Mouse (Mus musculus) 3T3-L1 (cell line): ENCODE results near the gene Sap25.

Experiments
- DNase-seq: peaks from one replicate; pipeline ENCODE4 v3.0.0-alpha.2; 2015; ENCODE audit warnings: low read depth, low spot score

Sap25 gene

GRCm38 (mm10) chr5:137663057-137663456, 21.9 kb downstream of the Sap25 start:
- no peak for DNase-seq

DNA sequence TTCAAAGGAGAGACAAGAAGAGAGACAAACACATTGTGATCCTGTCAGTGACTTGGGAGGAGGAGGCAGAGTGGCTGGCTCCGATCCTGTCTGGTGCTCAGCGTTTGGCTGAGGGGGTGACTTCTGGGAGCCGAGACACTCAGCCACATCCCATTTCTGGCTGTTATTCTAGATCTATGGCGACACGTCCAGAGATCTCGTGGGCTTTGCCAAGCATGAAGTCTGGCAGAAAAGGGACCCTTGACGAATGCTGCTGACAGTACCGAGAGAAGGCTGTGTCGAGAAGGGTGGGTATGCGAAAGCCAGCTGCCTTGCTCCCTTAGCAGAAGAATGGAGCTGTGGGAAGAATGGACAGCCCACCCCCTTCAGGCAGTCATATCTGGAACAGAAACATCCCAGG, 27.8 kb downstream of the Sap25 start:
- no peak for DNase-seq

DNA sequence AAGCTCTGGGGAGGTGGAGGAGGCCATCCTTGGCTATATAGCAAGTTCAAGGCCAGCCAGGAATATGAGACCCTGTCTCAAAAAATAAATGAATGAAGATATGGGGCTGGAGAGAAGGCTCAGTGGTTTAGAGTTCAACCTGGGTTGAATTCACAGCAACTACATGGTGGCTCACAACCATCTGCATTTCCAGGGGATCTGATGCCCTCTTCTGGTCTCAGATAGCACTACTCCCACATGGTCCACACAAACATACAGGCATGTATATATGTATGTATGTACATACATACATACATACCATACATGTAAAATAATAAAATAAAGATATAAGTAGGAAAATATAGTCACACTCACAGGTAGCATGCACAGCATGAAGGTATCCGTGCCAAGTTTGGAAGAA, 29.1 kb downstream of the Sap25 start:
- peak; percentile 65 for DNase-seq

DNA sequence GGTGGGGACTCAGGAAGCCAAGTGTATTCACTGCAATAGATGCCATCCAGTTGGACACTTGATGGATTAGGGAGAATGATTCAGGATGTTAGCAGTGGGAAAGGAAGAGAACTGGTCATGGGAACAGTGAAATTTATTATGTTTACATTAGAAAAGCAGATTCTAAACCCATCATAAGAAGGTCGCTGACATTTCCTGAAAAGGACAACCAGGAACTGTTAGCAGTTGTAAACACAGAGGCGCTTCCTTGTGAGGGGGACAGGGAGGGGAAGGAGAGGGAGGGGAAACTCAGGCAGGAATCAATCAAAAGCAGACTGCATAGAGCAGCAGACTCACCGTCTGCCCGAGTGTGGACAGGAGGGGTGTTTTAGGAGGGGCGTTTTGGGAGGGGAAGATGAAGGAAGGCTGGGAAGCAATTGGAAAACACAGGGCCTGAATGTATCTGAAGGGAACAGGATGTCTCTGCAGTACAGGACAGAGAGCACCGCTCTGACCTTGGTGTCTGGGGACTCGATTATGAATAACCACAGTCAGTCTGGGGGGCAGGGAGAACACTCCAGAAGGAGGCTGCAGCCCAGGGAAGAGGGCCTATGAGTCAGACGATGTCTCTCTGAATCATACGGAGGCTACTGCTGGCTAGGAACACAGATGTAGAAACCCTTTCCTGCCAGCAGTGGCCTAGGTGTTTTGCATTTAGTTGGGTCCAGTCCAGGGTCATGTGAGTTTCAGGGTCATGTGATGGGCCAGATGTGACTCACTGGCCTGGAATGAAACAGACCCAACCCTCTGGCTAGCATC, 30.5 kb downstream of the Sap25 start:
- DNase-seq = peak; percentile 100

GRCm38 (mm10) chr5:137672361-137672760, 31.2 kb downstream of the Sap25 start:
- DNase-seq = peak; percentile 45

GRCm38 (mm10) chr5:137673015-137673414, 31.9 kb downstream of the Sap25 start:
- no peak for DNase-seq

- no peak for DNase-seq
Observed at GRCm38 (mm10) chr5:137674786-137675185, 33.7 kb downstream of the Sap25 start.

DNA sequence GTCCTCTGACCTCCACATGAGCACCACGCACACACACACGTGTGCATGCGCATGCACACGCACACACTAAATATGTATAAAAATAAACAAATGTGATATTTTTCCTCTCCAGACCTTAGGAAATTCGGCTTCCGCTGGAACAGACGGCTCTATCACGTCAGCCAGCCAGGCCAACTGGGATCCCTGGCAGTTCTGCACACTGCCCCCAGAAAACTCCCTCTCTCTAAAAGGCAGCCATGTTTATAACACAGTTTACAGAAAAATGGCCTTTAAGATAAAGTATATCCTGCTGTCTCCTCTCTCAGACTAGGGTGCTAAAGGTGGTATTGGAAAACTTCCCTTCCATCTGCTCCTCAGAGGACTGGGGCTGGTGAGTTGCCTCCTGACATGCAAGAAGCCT, 36.7 kb downstream of the Sap25 start:
- DNase-seq = no peak

DNA sequence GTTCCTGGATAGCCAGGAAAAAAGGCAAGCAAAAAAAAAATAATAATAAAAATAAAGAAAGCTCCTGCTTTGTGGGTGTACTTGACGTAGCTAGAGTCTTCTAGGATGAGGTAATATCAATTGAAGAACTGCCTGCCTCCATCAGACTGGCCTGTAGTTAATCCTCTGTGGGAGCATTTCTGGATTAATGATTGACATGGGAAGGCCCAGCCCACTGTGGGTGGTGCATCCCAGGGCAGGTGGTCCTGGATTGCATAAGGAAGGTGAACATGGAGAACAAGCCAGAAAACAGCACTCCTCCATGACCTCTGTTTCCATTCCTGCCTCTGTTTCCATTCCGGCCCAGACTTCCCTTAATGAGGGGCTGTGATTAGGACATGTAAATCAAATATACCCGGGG, 37.6 kb downstream of the Sap25 start:
- no peak for DNase-seq

DNA sequence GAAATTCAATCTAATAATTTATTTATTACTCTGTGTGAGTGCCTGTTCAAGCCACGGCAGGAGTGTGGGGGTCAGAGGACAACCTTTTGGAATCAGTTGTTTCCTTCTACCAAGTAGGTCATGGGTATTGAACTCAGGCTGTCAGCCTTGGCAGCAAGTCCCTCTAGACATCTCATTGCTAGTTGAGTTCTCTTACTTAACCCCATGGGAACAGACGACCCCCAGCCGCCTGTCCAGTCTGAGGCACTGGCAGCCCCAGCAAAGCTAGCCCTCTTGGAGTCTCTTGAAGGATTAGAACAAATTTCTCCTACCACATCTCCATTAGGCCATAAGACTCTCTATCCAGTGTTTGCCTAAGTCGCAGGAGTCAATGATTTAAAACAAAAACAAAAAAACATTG, 38.6 kb downstream of the Sap25 start:
- no peak for DNase-seq

- no peak for DNase-seq
Observed at GRCm38 (mm10) chr5:137682526-137682925, 41.4 kb downstream of the Sap25 start.

DNA sequence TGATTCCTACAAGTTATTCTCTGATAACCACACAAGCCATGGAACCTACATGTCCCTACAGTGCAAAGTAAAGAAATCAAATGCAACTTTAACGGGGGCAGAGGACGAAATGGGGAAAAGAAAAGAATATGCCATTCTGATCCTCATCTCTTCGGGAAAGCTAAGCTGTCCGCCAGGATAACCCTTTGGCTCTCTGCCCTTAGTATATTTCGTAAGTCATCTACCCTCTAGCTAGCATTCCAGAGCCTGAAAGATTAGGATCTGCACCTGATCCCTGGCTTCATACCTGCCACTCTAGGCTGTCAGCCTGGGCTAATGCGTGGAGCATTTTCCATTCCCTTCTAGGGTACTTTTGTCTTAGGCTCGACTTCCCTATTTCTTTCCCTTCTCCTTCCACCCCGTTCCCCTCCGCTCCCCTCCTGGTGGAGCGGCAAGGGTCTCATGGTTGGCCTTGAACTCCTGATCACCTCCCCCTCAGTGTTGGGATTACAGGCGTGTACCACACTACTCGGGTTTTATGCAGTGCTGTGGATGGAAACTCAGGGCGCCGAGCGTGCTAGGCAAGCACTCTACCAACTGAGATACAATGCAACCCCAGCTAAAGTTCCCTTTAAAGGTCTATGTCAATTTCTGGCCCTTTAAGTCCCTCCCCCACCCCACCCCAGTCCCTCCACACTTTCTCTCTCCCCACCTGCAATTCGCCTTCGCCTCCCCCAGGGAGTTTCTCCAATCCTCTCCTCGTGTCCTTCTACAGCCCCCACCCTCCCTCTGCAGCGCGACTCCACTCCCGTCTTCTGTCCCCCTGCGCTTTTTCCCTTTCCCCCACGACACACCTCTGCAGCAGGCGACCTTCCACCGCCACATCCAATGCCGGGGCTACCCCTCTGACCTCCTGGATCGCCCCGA, 42.5 kb downstream of the Sap25 start:
- peak; percentile 43 for DNase-seq

GRCm38 (mm10) chr5:137684294-137685123, 43.4 kb downstream of the Sap25 start, which contains the start of gene Agfg2:
Gene Agfg2, minus strand, starts transcription at chr5:137684726.
- peak; percentile 100 for DNase-seq

- DNase-seq = no peak
Observed at GRCm38 (mm10) chr5:137685653-137686052, 44.5 kb downstream of the Sap25 start.

DNA sequence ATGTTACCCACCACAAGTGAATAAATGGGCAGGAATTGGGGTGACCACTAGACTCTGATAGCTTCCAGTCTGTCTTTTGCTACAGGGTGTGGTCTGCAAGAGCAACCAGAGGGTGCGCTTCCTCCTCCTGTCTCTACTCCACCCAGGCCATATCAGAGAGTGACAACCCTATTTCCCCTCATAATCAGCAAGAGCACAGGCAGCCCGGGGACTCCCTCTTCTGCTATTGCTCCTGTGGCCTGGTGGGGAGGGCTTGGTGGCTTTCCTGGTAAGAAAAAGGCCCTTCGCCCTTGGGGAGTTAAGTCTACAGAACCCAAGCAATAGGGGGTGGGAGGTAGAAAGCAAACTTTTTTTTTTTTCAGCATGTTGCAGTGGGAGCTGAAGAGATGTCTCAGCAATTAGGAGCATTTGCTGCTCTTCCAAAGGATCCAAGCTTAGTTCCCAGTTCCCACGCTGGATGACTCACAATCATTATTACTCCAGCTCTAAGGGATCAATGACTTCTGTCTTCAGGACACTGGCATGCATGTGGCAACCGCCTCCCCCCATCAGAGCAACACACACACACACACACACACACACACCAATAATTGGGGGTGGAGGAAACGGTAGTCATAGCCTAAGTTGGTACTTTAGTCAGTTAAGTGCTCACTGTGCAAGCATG, 45.1 kb downstream of the Sap25 start:
- no peak for DNase-seq

GRCm38 (mm10) chr5:137689974-137690373, 48.8 kb downstream of the Sap25 start:
- no peak for DNase-seq

- no peak for DNase-seq
Observed at GRCm38 (mm10) chr5:137690531-137690930, 49.4 kb downstream of the Sap25 start.

GRCm38 (mm10) chr5:137691881-137692280, 50.7 kb downstream of the Sap25 start:
- DNase-seq = no peak
